Mouse (Mus musculus): ENCODE data around the gene Gm21750.
"Not testable (repeated sequence)": the region's sequence is repeated elsewhere in the genome, so short reads cannot be mapped to it uniquely, and the experiment has no call there.

Gm21750 gene

GRCm38 (mm10) chr14:73660925-73661324, at the start of gene Gm21750:
Gene Gm21750, plus strand, starts transcription at chr14:73661225.
- DNase-seq (ENCODE audit: low read depth, low spot score): not testable (repeated sequence)

- not testable (repeated sequence) for DNase-seq (ENCODE audit: low read depth, low spot score)
Observed at GRCm38 (mm10) chr14:73614961-73615360, 46.1 kb upstream of the Gm21750 start.

- no peak for DNase-seq (ENCODE audit: low read depth, low spot score)
Observed at GRCm38 (mm10) chr14:73620880-73621279, 40.1 kb upstream of the Gm21750 start.

- DNase-seq (ENCODE audit: low read depth, low spot score): no peak
Observed at GRCm38 (mm10) chr14:73622988-73623387, 38.0 kb upstream of the Gm21750 start.

- no peak for DNase-seq (ENCODE audit: low read depth, low spot score)
Observed at GRCm38 (mm10) chr14:73625469-73625868, 35.6 kb upstream of the Gm21750 start.

GRCm38 (mm10) chr14:73631511-73631910, 29.5 kb upstream of the Gm21750 start:
- no peak for DNase-seq (ENCODE audit: low read depth, low spot score)

GRCm38 (mm10) chr14:73632648-73633263, 28.3 kb upstream of the Gm21750 start:
- DNase-seq (ENCODE audit: low read depth, low spot score): no peak

- DNase-seq (ENCODE audit: low read depth, low spot score): no peak
Observed at GRCm38 (mm10) chr14:73634356-73634755, 26.7 kb upstream of the Gm21750 start.

GRCm38 (mm10) chr14:73637460-73637859, 23.6 kb upstream of the Gm21750 start:
- no peak for DNase-seq (ENCODE audit: low read depth, low spot score)

- DNase-seq (ENCODE audit: low read depth, low spot score): no peak
Observed at GRCm38 (mm10) chr14:73650179-73650578, 10.8 kb upstream of the Gm21750 start.

- DNase-seq (ENCODE audit: low read depth, low spot score): no peak
Observed at GRCm38 (mm10) chr14:73670091-73670490, 9.1 kb downstream of the Gm21750 start.

GRCm38 (mm10) chr14:73687726-73688125, 26.7 kb downstream of the Gm21750 start:
- no peak for DNase-seq (ENCODE audit: low read depth, low spot score)

- no peak for DNase-seq (ENCODE audit: low read depth, low spot score)
Observed at GRCm38 (mm10) chr14:73688427-73688826, 27.4 kb downstream of the Gm21750 start.

- DNase-seq (ENCODE audit: low read depth, low spot score): peak; percentile 3
Observed at GRCm38 (mm10) chr14:73700256-73700655, 39.2 kb downstream of the Gm21750 start.

- no peak for DNase-seq (ENCODE audit: low read depth, low spot score)
Observed at GRCm38 (mm10) chr14:73709412-73710110, 48.5 kb downstream of the Gm21750 start.
